Mouse (Mus musculus) neural tube, embryonic 12.5 days (tissue): Measurements from ENCODE around the gene Tomm40. TPM values are rescaled to one million over a fixed set of nuclear protein-coding genes. Genes with fewer than 3 reads are reported as not detected.
"Not testable (repeated sequence)": the region's sequence is repeated elsewhere in the genome, so short reads cannot be mapped to it uniquely, and the experiment has no call there.

Source experiments
- ATAC-seq: fragments of 200-750 bp; cut with Nextera tagmentation; 2 replicates; pipeline ENCODE4 v1.8.0; 2017; ENCODE audit warnings: low read depth, mild to moderate bottlenecking, moderate TSS enrichment, moderate library complexity; ENCODE audit not compliant: low FRiP score
- H3K27ac ChIP-seq: fragments of 300-500 bp; sonication (generic); 2 replicates; pipeline ENCODE4 v1.5.1; 2016
- H3K27me3 ChIP-seq: fragments of 300-500 bp; sonication (generic); replicated peaks from 2 replicates; pipeline ENCODE4 v1.6.1; 2016; ENCODE audit warnings: mild to moderate bottlenecking
- H3K36me3 ChIP-seq: fragments of 300-500 bp; sonication (generic); 2 replicates; pipeline ENCODE4 v1.6.1; 2016; ENCODE audit warnings: mild to moderate bottlenecking
- H3K4me1 ChIP-seq: fragments of 300-500 bp; sonication (generic); 2 replicates; pipeline ENCODE4 v1.6.1; 2016
- H3K4me2 ChIP-seq: fragments of 300-500 bp; sonication (generic); replicated peaks from 2 replicates; pipeline ENCODE4 v1.6.1; 2016; ENCODE audit warnings: mild to moderate bottlenecking
- H3K4me3 ChIP-seq: fragments of 300-500 bp; sonication (generic); 2 replicates; pipeline ENCODE4 v1.5.1; 2016
- H3K9ac ChIP-seq: fragments of 300-500 bp; sonication (generic); 2 replicates; pipeline ENCODE4 v1.6.1; 2016; ENCODE audit warnings: mild to moderate bottlenecking
- H3K9me3 ChIP-seq: fragments of 300-500 bp; sonication (generic); 2 replicates; pipeline ENCODE4 v1.6.1; 2016; ENCODE audit warnings: mild to moderate bottlenecking
- whole genome bisulfite sequencing: fragments of 180-500 bp; shearing (Covaris S2); methylation state at CpG from one replicate; pipeline ENCODE4 v1.1.7; 2016; 5-methylcytosine and 5-hydroxymethylcytosine counted together
- polyA plus RNA-seq: library from polyadenylated mRNA; unstranded; fragments of >200 nt; fragmentation: Nextera tagmentation; extraction: Ambion mirVana; gene quantifications from 2 replicates; pipeline ENCODE4 v1.2.1, GENCODE M21; 2016

Tomm40 gene
- polyA plus RNA-seq, 1 experiment from 2014 or later: 159 TPM

DNA sequence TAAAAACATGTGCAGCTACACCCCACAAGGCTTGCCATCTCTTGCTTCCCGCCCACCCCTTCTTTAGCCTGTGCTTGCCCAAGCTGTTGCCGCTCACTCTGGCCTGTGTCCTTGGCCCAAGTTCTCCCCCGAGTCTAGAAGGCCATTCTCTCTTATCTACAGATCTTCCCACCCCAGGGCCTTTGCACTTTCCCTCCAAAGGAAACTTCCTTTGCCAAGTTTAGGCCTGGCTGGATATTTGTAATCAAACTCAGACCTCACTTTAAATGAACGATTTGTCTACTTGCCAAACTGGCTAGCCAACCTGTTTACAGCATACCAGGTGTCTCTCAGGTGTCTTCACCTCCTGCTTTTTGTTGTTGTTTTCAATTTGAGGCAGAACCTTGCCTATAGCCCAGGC is 24.4 kb downstream of the Tomm40 start:
- Histone ChIP-seq H3K27me3 (no peaks in the 10 kb centered on the region), H3K9me3 (no peaks in the 10 kb centered on the region), H3K4me1 (peaks cover 7% of the 10 kb centered on the region), H3K27ac (no peak overlapping the region), H3K9ac (no peak overlapping the region), H3K4me2 (no peak overlapping the region), H3K36me3 (no peaks in the 10 kb centered on the region), H3K4me3 (no peak overlapping the region)
- no peak for ATAC-seq
- 89% methylated on average over 4 of the region's 4 CpGs for WGBS

- Histone ChIP-seq H3K4me3 (no peak overlapping the region), H3K4me2 (no peak overlapping the region), H3K9ac (no peak overlapping the region), H3K27ac (no peak overlapping the region), H3K36me3 (no peaks in the 10 kb centered on the region), H3K4me1 (peaks cover 7% of the 10 kb centered on the region), H3K9me3 (no peaks in the 10 kb centered on the region), H3K27me3 (no peaks in the 10 kb centered on the region)
- 95% methylated on average over 2 of the region's 2 CpGs for WGBS
- ATAC-seq: no peak
Measured at GRCm38 (mm10) chr7:19688611-19689010, 26.6 kb downstream of the Tomm40 start.

DNA sequence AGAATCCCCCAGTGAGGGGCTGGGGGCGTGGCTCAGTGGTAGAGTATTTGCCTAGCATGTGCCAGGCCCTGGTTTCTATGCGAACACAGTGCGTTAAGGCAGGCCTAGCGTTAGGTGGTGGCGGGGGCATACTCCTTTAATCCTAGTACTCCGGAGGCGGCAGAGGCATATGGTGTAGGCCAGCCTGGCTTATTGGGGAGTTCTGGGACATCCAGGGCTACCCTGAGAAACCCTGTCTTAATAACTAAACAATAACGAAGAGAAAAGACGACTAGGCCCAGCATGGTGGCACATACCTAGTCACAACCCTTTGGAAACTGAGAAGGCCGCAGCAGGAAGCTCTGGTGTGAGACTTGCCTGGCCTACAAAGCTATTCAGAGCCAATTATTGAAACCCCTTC is 27.1 kb downstream of the Tomm40 start:
- no peak overlapping the region for H3K9ac ChIP-seq

DNA sequence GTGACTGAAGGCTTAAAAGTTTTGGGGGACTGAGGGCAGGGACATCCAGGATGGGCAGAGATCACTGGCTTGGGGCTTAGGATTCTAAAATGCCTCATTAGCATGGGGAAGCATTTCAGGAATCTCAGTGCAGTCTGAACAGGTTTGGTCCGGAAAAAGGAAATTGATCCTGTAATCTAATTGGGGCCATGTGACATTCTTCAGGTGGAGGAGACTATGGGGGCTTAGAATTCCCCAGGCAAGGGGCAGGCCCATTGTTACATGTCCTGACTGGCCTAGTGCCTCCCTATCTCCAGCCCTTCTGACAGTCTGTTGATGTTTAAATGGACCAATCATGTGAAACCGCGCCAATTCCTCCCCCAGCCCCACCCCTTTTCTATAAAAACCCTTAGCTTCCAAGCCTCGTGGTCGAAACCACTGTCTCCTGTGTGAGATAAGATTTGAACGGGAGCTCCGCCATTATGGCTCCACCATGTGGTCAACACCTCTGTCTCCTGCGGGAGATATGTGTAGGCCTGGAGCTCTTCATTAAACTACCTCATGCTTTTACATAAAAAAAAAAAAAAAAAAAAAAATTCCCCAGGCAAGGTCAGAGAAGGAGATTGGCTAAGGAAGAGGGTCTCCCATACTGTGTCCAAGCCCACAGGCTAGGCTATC is 28.2 kb downstream of the Tomm40 start:
- not testable (repeated sequence) for H3K36me3 ChIP-seq

More for the DNA sequence above, 27.1 kb downstream of the Tomm40 start:
- Histone ChIP-seq H3K27me3 (no peaks in the 10 kb centered on the region), H3K36me3 (no peaks in the 10 kb centered on the region), H3K9me3 (no peaks in the 10 kb centered on the region), H3K4me3 (no peak overlapping the region), H3K4me1 (peaks cover 1% of the 10 kb centered on the region), H3K27ac (no peak overlapping the region), H3K4me2 (no peak overlapping the region)
- ATAC-seq: no peak
- WGBS: 91% methylated on average over 10 of the region's 10 CpGs

DNA sequence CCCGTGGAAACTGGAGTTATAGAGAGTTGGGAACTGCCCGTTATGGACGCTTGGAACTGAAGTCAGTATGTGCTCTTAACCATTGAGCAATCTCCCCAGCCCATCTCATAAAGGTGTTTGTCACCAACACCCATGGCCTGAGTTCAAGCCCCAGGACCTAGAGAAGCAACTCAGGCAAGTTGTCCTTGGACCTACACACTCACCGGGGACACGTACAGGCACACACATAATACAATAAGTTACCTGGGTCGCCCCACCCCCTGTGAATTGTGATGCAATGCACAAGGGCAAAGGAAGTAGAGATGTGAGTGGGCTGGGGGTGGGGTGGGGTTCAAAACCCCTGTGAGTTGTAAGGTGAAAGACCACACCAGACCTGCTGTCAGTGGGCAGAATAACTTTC is 28.7 kb downstream of the Tomm40 start:
- no peaks in the 10 kb centered on the region for H3K4me1 ChIP-seq
- WGBS: 88% methylated on average over 6 of the region's 6 CpGs
- no peak overlapping the region for H3K4me3 ChIP-seq
- H3K9me3 ChIP-seq: no peaks in the 10 kb centered on the region
- H3K27me3 ChIP-seq: no peaks in the 10 kb centered on the region
- H3K27ac ChIP-seq: no peak overlapping the region
- H3K9ac ChIP-seq: no peak overlapping the region
- H3K36me3 ChIP-seq: no peaks in the 10 kb centered on the region
- ATAC-seq: no peak
- H3K4me2 ChIP-seq: no peak overlapping the region

More for the DNA sequence above, 28.2 kb downstream of the Tomm40 start:
- not testable (repeated sequence) for H3K9ac ChIP-seq, ATAC-seq, H3K4me2 ChIP-seq, H3K27me3 ChIP-seq, H3K9me3 ChIP-seq, H3K4me3 ChIP-seq, H3K27ac ChIP-seq, H3K4me1 ChIP-seq
- 77% methylated on average over 8 of the region's 8 CpGs for WGBS

- H3K9ac ChIP-seq: no peak overlapping the region
- H3K4me1 ChIP-seq: no peaks in the 10 kb centered on the region
- ATAC-seq: no peak
- H3K4me2 ChIP-seq: no peak overlapping the region
- H3K4me3 ChIP-seq: no peak overlapping the region
- no peaks in the 10 kb centered on the region for H3K9me3 ChIP-seq
- H3K27ac ChIP-seq: no peak overlapping the region
- no peaks in the 10 kb centered on the region for H3K36me3 ChIP-seq
- no peaks in the 10 kb centered on the region for H3K27me3 ChIP-seq
- 73% methylated on average over 4 of the region's 4 CpGs for WGBS
Measured at GRCm38 (mm10) chr7:19685374-19685773, 29.9 kb downstream of the Tomm40 start.

GRCm38 (mm10) chr7:19683771-19684201 is 31.5 kb downstream of the Tomm40 start:
- ATAC-seq: no peak
- H3K4me1 ChIP-seq: no peaks in the 10 kb centered on the region
- no peaks in the 10 kb centered on the region for H3K27me3 ChIP-seq
- H3K4me3 ChIP-seq: no peak overlapping the region
- no peak overlapping the region for H3K9ac ChIP-seq
- H3K36me3 ChIP-seq: no peaks in the 10 kb centered on the region
- H3K4me2 ChIP-seq: no peak overlapping the region
- 88% methylated on average over 6 of the region's 6 CpGs for WGBS
- H3K9me3 ChIP-seq: no peaks in the 10 kb centered on the region
- no peak overlapping the region for H3K27ac ChIP-seq

GRCm38 (mm10) chr7:19682979-19683378 is 32.3 kb downstream of the Tomm40 start:
- Histone ChIP-seq H3K9me3 (no peaks in the 10 kb centered on the region), H3K4me2 (no peak overlapping the region), H3K4me1 (no peaks in the 10 kb centered on the region), H3K9ac (no peak overlapping the region), H3K27me3 (no peaks in the 10 kb centered on the region), H3K27ac (no peak overlapping the region), H3K4me3 (no peak overlapping the region), H3K36me3 (no peaks in the 10 kb centered on the region)
- WGBS: 83% methylated on average over 3 of the region's 3 CpGs
- no peak for ATAC-seq

DNA sequence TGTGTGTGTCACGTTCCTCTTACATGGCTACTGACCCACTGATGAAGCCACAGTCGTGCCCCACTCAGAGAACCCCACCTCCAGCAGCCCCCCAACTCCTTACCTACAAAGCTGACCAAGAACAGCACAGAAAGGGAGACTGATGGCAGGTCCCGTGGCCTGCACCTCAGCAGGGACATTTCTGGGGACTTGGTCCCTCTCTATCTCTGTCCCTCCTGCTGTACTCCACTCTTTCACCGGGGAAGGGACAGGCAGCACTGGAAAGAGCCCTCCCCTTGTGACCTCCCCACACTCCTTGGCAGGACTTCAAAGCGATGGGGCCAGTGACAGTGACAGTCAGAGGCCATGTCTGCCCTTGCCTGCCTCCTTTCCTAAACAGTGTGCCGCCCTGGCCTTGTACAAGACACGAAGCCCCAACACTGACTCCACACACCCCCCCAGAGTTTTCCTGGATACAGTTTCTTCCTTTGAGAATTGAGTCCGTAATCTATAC is 34.0 kb downstream of the Tomm40 start, which contains the start of the genes Gm44805 and Apoc4:
Gene Gm44805, minus strand, starts transcription at position 222 of the 493 bp plus-strand sequence.
Gene Apoc4, minus strand, starts transcription at position 278 of the 493 bp plus-strand sequence.
- Histone ChIP-seq H3K9ac (no peak within 1 kb of the TSS), H3K27me3 (no peaks in the 10 kb centered on the region), H3K27ac (no peak within 1 kb of the TSS), H3K4me3 (no peak within 1 kb of the TSS), H3K9me3 (no peaks in the 10 kb centered on the region), H3K4me2 (no peak within 1 kb of the TSS), H3K4me1 (no peaks in the 10 kb centered on the region), H3K36me3 (no peaks in the 10 kb centered on the region)
- ATAC-seq: no peak
- 60% methylated on average over 8 of the region's 8 CpGs for WGBS

GRCm38 (mm10) chr7:19680702-19681101 is 34.5 kb downstream of the Tomm40 start:
- Histone ChIP-seq H3K36me3 (no peaks in the 10 kb centered on the region), H3K4me3 (no peak overlapping the region), H3K27me3 (no peaks in the 10 kb centered on the region), H3K9ac (no peak overlapping the region), H3K27ac (no peak overlapping the region), H3K9me3 (no peaks in the 10 kb centered on the region), H3K4me2 (no peak overlapping the region), H3K4me1 (no peaks in the 10 kb centered on the region)
- WGBS: 88% methylated on average over 2 of the region's 2 CpGs
- ATAC-seq: no peak

GRCm38 (mm10) chr7:19678901-19679300 is 36.3 kb downstream of the Tomm40 start:
- WGBS: 92% methylated on average over 3 of the region's 3 CpGs
- no peak overlapping the region for H3K4me2 ChIP-seq
- H3K9me3 ChIP-seq: no peaks in the 10 kb centered on the region
- H3K27me3 ChIP-seq: no peaks in the 10 kb centered on the region
- no peak overlapping the region for H3K4me3 ChIP-seq
- H3K4me1 ChIP-seq: no peaks in the 10 kb centered on the region
- ATAC-seq: no peak
- H3K36me3 ChIP-seq: no peaks in the 10 kb centered on the region
- no peak overlapping the region for H3K27ac ChIP-seq
- no peak overlapping the region for H3K9ac ChIP-seq

DNA sequence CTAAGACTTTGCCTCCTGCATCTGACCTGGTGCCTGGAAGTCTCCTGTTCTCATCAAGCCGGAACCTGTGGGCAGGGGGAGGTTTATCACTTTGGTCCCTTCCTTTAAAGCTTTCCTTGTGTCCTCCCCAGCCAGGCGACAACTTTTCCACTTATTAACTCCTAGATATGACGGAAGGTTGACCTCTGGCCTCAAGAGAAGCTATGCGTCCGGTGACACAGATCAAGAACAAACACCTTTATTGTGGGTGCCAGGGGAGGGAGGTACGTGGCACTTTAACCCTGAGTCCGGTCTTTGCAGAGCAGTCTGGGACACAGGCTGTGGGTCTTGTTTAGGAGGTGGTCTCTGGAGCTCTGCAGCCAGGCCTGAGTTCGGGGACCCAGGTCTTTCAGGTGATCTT is 37.4 kb downstream of the Tomm40 start, which contains the start of gene Apoc2:
Gene Apoc2, minus strand, starts transcription at position 70 of the 400 bp plus-strand sequence.
- no peak within 1 kb of the TSS for H3K4me2 ChIP-seq
- 75% methylated on average over 8 of the region's 8 CpGs for WGBS
- no peak within 1 kb of the TSS for H3K4me3 ChIP-seq
- no peaks in the 10 kb centered on the region for H3K9me3 ChIP-seq
- H3K27me3 ChIP-seq: no peaks in the 10 kb centered on the region
- no peak within 1 kb of the TSS for H3K27ac ChIP-seq
- H3K36me3 ChIP-seq: no peaks in the 10 kb centered on the region
- no peak within 1 kb of the TSS for H3K9ac ChIP-seq
- ATAC-seq: no peak
- no peaks in the 10 kb centered on the region for H3K4me1 ChIP-seq

DNA sequence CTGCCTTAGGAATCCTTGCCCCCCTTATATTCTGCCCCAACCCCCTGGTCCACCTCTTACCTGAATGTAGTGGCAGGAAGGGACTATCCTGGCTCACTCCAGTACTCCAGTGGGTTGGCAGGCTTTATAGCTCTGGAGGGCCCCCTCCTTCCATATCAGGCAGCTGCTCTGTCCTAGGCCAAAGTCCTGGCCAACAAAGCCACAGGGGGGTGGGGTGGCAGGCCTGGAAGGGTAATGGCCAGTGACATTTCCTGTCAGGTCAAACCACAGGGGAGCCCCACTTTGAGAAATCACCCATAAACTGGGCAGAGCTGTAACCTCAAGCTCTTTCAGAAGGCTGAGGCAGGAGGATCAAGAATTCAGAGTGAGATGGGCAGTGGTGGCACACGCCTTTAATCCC is 38.6 kb downstream of the Tomm40 start:
- H3K9me3 ChIP-seq: no peaks in the 10 kb centered on the region
- H3K27me3 ChIP-seq: no peaks in the 10 kb centered on the region
- no peak overlapping the region for H3K4me2 ChIP-seq
- H3K9ac ChIP-seq: no peak overlapping the region
- no peaks in the 10 kb centered on the region for H3K36me3 ChIP-seq
- H3K27ac ChIP-seq: no peak overlapping the region
- ATAC-seq: no peak
- 62% methylated on average over 1 of the region's 1 CpGs for WGBS
- no peak overlapping the region for H3K4me3 ChIP-seq
- no peaks in the 10 kb centered on the region for H3K4me1 ChIP-seq
